Mouse (Mus musculus): ENCODE data around the gene B3galt4.

DNA sequence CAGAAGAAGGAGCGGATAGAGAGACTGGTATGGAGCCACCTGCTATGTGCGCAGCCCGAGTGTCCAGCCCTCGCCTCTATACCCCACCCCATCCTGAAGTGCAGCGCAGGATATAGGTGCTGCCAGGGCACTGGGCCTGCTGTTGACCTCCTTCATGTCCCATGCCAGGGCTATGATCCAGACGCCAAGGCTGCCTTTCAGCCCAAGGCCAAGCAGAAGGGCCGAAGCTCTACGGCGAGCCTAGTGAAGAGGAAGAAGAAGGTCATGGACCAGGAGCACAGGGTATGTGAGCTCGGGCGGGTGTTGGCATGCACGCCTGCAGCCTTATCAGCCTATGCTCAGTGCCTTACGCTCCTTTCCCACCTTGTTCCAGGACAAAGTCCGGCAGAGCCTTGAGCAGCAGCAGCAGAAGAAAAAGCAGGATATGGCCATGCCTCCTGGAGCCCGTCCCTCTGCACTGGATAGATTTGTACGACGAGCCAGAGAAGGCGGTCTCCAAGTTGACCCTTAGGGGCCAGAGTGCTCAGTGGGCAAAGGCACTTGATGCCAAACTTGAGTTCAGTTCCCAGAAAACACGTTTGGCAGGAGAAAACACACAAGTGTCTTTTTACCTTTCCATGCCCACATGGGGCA is 2.3 kb downstream of the B3galt4 start:
- TF ChIP-seq TAL1 (IDR thresholded peaks at IDR 0.05; ENCODE audit: low read length) = no peak
- no peak for TF ChIP-seq GATA1 (IDR thresholded peaks at IDR 0.05; ENCODE audit: low read length)

All from erythroblast, embryonic 14.5 days (primary cell).